Mouse (Mus musculus) bone marrow, adult 2 months (tissue): ENCODE measurements at regions not wholly inside any gene's neighbourhood (a gene's known extent, or its start where the extent isn't known, plus 50 kb on each side); places are given as distances from the start of the nearest gene placed in this dataset.

ENCODE experiments used
- CTCF ChIP-seq: fragments of 200-500 bp; IDR thresholded peaks from 2 replicates; pipeline ENCODE4 v1.5.1; 2011; ENCODE audit warnings: low read length, control low read depth; ENCODE audit not compliant: control insufficient read depth, insufficient read depth
- POLR2A ChIP-seq: fragments of 200-500 bp; IDR thresholded peaks from 2 replicates; pipeline ENCODE4 v1.6.1; 2011; ENCODE audit warnings: low read depth, mild to moderate bottlenecking, control low read depth, low read length, borderline replicate concordance; ENCODE audit not compliant: control insufficient read depth

- TF ChIP-seq CTCF (no peak), POLR2A (no peak)
Observed at GRCm38 (mm10) chr1:186277981-186278634, 161.0 kb upstream of the Lyplal1 start.
